Mouse (Mus musculus): ENCODE data around the gene Pacrg.

Gene Pacrg

GRCm38 (mm10) chr17:10740083-10740482 is 100.0 kb downstream of the Pacrg start:
- DNase-seq (ENCODE audit: low read depth): no peak

DNA sequence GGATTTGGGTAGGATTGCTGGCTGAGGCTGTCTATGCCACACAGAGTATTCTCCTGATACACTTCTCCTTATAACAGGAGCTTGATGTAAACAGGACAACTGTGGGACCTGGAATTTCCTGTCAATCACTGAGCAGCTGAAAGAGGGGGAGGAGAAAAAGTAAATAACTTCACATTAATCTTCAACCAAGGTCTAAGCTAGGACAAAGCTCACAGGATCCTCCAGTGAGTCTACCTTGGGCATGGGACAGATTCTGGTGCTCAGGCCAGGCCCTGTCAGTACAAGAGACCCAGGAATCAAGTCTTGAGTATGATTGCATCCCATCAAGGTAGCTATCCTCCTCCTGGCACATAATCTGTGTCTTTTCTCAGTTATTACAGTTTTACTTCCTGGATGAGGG is 102.1 kb downstream of the Pacrg start:
- DNase-seq (ENCODE audit: low read depth): no peak

- no peak for DNase-seq (ENCODE audit: low read depth)
Measured at GRCm38 (mm10) chr17:10734733-10735132, 105.4 kb downstream of the Pacrg start.

GRCm38 (mm10) chr17:10732303-10733048 is 107.6 kb downstream of the Pacrg start:
- DNase-seq (ENCODE audit: low read depth): no peak

DNA sequence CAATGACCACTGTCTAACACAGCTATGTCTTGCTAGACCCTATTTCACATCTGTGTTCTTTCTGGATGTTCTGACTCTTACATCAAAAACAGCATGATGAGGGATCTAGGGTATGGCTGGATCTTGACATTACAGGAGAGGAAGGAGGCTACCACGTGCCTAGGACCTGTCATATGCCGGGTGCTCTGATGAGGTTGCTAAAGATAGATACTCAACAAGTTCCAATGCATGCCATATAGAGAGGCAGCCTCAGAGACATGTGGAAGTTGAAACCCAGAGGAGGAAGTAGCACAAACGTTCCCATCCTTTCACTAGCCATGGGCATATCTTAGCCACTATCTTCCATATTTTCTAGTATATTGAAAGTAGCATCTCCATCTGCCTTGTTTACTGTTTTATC is 115.3 kb downstream of the Pacrg start:
- no peak for DNase-seq (ENCODE audit: low read depth)

- DNase-seq (ENCODE audit: low read depth): no peak
Measured at GRCm38 (mm10) chr17:10721562-10721961, 118.5 kb downstream of the Pacrg start.

DNA sequence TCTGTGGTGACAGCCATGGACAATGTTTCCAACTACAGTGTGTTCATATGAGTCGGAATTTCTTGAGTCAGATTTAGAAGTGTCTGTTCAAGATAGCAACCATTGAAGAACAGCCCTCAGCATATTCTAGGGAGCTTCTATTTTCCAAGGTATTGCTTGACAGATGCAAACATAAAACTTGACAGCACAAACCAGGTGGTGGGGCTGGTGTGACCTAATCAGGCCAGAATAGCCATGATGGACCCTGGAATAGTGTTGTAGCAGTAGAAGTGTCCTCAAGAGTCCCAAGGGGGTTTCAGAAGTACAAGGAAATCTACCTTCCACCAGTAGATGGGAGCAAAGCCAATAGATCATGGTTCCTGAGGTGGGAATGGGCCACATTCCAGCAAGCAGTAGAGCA is 123.0 kb downstream of the Pacrg start:
- no peak for DNase-seq (ENCODE audit: low read depth)

DNA sequence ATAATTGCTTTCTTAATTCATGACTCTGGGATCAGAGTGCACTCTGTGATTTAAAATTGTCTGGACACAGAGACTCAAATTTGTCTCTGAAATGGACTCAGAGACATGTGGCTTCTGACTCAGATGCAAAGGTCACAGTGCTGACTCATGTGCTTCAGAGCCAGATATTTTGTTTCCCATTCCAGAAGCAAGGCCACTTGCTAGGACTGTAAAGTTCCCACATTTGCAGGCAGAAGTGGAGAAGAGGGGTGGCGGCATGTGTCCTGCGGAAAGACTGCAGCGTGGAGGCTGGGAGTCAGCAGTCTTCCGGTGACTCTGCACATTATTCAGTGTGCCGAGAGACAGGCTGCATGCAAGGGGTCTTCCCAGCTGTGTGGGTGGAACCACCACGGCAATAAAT is 137.3 kb downstream of the Pacrg start:
- DNase-seq (ENCODE audit: low read depth): peak; percentile 66

GRCm38 (mm10) chr17:10698041-10698440 is 142.1 kb downstream of the Pacrg start:
- no peak for DNase-seq (ENCODE audit: low read depth)

DNA sequence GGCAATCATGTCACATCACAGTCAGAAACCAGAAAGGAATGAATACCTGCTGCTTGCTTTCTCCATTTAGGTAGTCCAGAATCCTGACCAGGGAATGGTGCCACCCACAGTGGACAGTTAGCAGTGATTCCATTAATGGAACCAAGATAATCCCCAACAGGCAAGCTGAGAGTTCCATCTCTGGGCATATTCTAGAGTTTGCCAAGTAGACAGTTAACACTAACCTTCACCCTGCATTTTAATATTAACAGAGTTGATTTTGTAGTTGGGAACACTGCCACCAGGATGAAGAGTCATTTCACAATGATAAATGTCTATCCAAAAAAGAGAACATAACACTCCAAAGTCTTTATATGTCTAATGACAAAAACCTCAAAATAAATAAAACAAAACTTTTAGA is 144.7 kb downstream of the Pacrg start:
- DNase-seq (ENCODE audit: low read depth): no peak

DNA sequence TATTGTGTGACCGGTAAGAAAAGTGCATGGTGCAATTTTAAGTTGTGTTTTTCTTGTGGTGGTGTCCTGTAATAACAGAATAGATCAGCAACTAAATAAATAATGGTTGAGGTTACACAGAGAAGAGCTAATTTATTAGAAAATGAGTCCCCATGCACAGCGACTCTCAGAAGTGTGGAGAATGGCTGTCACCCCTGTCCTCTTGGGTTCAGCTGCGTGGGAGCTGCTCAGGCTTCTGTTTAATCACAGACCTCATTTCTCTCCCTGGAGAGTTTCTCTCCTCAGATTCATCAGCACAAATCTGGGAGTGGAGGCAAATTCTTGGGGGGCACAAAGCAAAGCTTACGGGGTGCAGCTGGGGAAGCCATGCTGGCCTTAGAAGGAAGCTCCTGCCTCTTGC is 163.0 kb downstream of the Pacrg start:
- DNase-seq (ENCODE audit: low read depth): no peak

DNA sequence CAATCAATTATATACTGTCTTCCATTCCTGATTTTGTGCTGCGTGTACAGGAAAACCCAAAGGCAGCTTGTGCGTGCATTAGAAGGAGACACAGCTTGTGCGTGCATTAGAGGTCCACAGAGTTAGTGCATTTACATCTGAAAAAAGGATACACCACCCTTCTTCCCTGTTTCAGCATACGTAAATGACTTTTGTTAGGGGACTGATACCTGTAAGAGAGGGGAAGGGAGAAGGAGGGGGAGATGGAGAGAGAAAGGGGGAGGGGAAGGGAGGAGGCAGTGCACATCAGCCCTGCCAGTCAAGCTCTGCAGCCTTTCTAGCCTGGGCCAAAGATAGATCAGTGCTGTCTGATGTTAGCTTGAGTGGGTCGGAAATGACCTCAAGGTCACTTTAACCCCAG is 164.6 kb downstream of the Pacrg start:
- DNase-seq (ENCODE audit: low read depth): no peak

- DNase-seq (ENCODE audit: low read depth): no peak
Measured at GRCm38 (mm10) chr17:10675048-10675447, 165.1 kb downstream of the Pacrg start.

DNA sequence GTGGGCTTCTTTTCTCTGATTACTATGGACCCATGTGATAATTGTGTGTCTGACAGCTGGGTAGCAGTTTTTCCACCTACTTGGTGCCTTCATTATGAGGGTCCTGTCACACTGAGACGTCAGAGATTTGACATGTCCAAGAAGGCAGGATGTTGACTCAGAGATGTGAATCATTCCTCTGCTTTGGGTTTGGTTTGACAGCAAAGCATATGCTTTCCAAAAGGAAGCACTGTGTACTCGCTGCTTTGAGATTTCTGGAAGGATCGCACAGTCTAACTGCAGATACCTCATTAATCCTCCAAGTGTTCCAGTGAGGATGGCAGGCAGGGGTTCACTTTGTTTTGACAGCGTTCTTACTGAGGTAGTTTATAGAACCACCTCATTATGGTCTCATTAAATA is 178.8 kb downstream of the Pacrg start:
- no peak for DNase-seq (ENCODE audit: low read depth)

- DNase-seq (ENCODE audit: low read depth): no peak
Measured at GRCm38 (mm10) chr17:10643604-10644003, 196.5 kb downstream of the Pacrg start.

- DNase-seq (ENCODE audit: low read depth): no peak
Measured at GRCm38 (mm10) chr17:10639816-10640215, 200.3 kb downstream of the Pacrg start.

DNA sequence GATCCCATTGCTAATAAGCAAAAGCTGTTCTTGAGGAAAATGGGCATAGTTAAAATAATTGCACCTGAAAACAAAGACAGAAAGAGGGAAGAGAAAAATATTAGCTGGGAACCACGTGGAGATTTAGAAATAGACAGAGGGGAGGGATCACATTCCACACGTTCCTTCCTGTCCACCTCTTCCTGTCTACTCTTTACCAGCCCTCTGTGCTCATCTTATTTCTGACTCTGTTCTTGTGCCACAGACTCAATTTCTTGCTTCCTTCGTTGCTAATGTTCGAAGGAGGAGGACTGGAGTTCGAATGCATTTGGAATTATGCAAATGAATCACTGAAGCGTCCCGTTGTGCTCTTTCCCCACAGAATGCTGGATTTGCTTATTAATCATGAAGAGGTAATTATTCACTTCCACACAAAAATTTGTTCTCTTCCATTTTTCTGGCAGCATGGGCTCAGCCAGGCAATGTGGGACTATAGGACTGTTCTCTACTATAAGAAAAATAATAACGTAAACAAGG is 204.1 kb downstream of the Pacrg start:
- DNase-seq (ENCODE audit: low read depth): no peak

- DNase-seq (ENCODE audit: low read depth): no peak
Measured at GRCm38 (mm10) chr17:10635470-10635869, 204.6 kb downstream of the Pacrg start.

DNA sequence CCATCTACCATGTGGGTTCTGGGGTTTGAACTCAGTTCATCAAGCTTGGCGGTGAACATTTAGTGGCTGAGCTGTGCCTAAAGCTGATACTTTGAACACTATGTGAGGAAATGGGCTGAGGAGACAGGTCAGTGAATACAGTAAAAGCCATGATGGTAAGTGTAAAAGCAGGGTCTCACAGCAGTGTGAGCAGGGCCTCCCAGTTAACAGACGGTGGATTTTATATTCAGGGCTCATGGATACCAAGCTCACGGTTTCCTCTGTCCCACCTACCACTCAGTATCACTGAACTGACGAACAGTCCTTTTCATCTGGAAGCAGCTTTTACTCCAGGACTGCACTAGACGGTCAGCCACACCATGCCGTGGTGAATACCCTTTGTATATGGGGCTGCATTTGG is 205.1 kb downstream of the Pacrg start:
- DNase-seq (ENCODE audit: low read depth): no peak

- no peak for DNase-seq (ENCODE audit: low read depth)
Measured at GRCm38 (mm10) chr17:10633769-10634168, 206.3 kb downstream of the Pacrg start.

- DNase-seq (ENCODE audit: low read depth): no peak
Measured at GRCm38 (mm10) chr17:10628240-10628639, 211.9 kb downstream of the Pacrg start.

- DNase-seq (ENCODE audit: low read depth): no peak
Measured at GRCm38 (mm10) chr17:10627476-10627875, 212.6 kb downstream of the Pacrg start.

- no peak for DNase-seq (ENCODE audit: low read depth)
Measured at GRCm38 (mm10) chr17:10626299-10627095, 213.6 kb downstream of the Pacrg start.

Data from fibroblast of lung, adult 2 months (primary cell).